Mouse (Mus musculus) B cell, adult 2 months (primary cell): ENCODE data around the gene Arpc3.
"Not testable (repeated sequence)": the region's sequence is repeated elsewhere in the genome, so short reads cannot be mapped to it uniquely, and the experiment has no call there.

ENCODE experiments used
- DNase-seq, 2 experiments: peaks; one replicate each; pipeline ENCODE4 v3.0.0; 2022

Gene Arpc3

DNA sequence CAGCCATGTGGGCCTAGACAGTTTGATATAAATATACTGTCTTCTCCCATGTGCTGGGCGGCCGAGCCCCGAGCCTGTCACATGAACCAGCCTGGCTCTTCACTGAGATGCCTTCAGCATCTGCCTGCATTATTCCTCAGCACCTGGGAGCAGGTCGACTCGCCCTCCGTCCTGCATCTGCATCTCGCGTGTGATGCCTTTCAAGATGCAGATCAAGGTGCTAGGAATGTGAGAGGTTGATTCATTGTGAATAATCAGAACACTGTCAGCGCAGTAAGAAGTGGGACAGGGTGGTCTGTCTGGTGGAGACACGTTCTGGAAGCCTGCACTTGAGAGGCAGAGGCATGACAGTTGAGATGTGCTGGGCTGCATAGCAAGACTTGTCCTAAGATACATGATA is 52.8 kb downstream of the Arpc3 start:
- DNase-seq: no peak

DNA sequence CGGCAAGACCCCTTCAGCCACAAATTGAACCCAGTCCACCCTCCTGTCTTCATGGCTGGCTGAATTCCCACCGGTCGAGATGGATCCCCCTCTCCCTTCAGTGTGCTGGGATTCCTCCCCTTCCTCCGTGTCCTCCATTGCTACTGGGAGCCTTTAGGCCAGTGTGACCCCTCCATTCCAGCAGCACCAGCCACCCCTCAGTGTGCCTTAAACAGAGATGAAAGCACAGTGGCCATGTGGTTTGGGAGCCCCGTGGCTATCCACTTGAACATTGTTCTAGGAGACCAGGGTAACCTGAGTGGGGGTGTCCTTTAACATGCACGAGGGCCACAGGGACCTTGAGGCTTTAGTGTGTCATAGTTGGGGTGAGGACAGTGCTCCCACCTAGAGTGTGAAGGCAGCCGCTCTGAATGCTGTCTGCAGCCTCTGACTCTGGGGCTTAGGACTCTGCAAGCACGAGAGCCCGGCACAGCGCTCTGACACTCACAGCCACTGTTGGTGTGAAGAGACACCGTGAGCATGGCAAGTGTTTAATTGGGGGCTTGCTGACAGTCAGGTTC is 53.5 kb downstream of the Arpc3 start:
- DNase-seq: no peak

DNA sequence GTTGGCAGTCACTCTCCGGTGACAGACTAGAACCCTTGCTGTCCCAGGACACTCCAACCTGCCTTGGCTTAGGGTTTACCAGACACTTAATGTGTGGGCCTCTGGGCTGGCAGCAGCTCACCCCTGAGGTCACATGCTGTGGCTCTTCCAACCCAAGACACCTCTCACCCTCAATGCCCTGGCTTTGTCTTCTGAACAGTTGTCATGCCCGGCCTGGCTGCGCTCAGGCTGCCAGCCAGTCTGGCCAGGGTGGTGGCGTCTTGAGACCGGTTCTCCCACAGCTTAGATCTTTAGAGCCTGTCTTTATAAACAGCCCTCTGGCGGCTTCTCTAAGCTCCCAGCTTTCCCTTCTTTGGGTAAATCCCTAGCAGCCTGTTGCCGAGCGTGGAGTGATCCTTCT is 56.2 kb downstream of the Arpc3 start:
- DNase-seq: no peak

DNA sequence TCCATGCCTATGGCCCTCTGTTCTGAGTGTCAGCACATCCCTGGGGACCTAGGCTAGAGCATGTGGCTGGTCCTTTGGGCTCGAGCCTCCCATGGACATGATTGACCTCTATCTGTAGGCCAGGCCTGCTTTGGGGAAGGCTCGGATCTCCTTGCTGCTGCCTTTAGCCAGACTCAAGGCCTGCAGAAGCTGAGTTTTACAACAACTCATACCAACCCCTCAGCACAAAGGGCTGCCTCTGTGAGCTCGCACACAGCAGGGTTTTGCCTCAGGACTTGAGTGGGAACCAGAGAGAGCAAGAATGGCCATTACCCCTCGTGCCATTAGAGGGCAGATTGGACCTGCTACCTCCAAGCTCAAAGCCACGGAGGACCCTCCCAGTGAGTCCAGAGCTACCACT is 57.2 kb downstream of the Arpc3 start:
- DNase-seq: no peak

DNA sequence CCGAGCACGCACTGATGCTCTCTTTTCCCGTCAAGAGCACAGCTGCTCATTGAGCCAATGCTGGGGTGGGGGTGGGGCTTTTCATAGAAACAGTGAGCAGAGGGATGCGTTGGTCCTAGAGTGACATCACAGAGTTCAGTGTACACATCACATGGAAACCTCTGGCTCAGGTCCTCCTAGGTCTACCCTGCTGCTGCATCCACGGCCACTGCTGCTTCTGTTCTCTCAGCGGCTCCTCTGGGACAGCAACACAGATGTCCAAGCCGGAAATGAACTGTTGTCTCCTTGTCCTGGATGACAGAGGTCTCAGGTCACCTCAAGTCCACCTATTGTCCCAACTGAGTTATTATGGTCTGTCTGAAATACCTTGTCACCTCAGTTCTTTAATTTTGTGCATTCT is 58.3 kb downstream of the Arpc3 start:
- DNase-seq: no peak

DNA sequence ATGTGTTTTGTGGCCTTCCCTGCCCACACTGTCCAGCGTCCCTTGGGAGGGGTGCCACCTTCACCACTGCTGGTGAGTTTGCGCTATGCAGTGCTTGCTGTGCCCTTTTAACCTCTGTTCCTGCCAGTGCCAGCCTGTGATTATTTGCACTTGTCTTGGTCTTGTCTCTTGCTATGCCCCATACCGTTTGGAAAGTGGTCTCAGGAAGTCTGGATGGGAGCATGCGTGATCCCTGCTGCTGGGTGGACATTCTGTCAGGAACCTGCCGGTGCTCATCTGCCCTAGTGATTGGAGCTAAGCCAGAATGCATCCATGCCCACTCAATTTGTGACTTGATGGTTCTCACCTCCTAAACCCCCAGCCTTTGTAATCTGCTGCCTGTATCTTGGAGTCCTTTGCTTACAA is 59.2 kb downstream of the Arpc3 start:
- DNase-seq: no peak

DNA sequence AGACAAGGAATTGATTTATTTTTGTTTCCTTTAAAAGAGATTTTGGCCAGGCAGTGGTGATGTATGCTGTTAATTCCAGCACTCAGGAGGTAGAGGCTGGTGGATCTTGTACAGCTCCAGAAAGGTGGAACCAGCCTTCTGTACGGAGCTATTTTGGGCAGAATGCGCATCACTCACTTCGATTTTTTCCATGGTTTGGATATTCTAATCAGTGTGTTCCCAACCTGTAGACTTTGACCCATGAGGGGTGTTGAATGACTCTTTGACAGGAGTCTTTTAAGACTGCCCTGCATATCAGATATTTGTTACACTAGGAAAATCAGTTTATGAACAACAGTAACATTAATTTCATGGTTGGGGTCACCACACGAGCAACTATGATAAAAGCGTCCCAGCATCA is 59.6 kb downstream of the Arpc3 start:
- DNase-seq: no peak

DNA sequence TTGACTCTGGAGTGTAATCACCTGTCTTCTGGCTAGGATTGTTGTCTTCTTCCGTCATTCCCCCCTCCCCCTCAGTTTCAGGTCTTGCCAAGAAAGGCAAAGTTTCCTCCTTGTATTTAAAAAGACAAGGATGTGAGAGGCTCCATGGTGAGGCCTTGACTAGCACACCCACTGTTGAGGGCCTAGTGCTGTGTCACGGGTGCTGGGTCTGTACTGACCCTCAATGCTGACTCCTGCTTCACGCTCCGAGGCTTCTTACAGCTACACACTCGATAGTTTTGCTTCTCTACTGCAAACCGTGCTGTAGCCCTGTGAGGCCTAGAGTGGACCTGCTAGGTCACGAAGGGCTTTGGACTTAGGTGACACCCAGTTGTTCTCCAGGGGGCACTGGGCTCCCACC is 60.5 kb downstream of the Arpc3 start:
- DNase-seq: no peak

DNA sequence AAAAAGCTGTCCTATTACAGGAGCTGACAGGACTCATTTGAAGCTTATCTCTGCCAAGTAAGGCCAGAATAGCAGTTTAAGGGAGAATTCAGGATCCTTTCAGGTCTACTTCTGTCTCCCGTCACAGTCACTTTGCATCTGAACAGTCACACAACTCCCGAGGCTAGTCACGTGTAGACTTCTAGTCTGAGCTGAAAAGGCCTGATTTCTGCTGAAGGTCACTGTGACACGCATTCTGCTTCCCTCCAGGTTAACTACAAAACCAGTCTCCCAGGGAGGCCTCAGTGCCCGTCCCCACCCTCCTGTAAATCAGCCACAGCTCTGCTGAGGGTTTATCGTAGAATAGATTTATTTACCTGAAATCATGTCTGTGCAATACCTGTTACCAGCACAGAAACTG is 61.5 kb downstream of the Arpc3 start:
- no peak for DNase-seq

DNA sequence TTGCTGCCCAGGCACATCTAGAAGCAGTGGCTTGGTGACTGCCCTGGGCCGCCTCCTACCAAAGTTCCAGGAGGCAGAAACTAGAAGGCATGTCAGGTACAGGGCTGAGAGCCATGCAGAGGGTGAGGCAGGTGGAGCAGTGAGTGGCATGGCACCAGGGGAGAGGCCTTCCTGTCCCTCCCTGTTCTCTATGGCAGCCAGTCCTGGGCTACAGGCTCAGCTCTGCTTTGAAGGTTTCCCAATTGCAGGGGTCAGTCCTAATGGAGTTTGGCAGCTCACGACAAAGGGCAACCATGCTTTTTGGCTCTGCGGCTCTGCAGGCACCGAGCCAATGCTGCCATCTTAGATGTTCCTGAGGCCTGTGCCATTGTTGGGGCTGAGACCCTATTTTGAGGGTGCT is 62.8 kb downstream of the Arpc3 start:
- no peak for DNase-seq

DNA sequence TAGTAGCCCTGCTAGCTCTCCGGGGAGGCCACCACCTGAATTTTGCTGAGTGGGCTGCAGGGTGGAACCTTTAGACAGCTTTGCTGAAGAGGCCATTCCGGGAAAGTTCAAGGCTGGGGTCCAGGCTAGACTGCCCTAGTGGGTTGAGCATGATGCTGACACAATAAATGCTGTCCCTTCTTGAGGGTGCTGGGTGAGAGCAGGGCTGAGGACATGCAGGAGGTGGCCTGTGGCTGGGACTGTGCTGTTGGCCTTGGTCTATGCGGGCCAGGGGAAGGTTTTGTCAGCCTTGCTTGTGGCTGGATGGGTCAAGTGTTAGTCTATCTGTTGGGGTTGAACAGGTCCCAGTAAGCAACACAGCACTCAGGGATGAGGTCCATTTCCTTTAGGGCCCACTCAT is 63.2 kb downstream of the Arpc3 start:
- DNase-seq: no peak

DNA sequence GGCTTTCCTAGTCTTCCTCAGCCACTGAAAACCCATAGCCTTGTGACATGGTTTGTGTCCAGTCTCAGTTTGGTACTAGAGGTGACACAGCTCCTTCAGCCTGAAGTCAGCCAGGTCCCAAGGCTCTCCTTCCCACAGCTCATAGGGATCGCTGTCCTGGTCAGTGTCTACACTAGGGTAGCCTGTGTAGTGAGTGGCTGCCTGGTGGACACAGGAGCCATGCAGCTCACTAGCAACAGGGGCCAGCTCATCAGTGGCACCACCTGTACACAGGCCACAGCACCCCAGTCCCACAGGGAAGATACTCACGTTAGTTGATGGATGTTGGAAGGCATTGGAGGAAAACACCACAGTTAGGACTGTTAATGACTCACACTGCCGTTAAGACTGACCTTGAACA is 63.9 kb downstream of the Arpc3 start:
- no peak for DNase-seq

DNA sequence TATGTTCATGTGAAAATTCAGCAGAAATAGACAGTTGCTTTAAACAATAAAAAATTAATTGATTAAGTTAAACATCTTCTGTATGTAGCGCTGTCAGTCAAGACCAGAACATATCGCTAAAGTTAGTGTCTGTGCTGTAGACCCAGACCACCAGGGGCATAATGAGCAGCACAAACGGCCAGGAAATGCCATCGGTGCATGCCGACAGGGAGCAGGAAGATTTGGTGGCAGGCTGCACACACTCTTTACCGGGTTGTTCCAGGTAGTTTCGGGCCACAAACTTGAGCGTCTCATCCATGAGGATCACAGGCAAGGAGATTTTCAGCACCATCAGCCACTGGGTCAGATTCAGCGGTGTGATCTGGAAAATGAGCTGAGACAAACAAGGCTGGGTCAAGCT is 65.4 kb downstream of the Arpc3 start:
- not testable (repeated sequence) for DNase-seq

DNA sequence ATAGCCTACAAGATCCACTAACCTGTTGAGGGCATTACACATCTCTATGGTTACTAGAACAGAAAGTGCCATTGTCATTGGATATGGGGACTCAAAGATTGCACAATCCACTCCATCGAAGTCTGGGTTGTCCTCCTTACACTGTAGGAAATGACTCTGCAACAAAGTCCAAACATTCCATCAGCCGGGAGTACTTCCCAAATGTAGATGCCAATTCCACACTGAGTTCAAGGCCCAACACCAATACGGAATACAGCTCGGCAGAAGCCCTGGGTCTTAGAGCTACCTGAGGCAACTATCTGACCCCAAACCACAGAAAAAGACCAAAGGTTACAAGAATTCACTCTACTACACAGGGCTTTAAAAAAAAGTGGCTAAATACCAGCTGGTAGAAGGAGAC is 66.4 kb downstream of the Arpc3 start:
- no peak for DNase-seq

DNA sequence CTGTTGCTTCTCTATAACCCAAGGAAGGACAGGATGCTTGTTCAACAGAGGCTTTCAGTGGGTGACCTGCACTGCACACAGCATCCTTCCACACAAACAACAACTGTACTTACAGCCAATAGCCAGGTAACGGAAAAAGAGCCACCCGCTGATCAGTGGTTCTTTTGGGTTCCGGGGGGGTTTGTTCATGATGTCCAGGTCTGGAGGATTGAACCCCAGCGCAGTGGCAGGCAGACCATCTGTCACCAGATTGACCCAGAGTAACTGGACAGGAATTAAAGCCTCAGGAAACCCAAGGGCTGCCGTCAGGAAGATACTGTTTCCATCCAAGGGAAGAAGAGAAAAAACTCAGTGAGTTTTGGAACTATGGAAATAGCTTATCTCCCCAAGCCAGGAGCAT is 67.7 kb downstream of the Arpc3 start:
- DNase-seq: no peak

DNA sequence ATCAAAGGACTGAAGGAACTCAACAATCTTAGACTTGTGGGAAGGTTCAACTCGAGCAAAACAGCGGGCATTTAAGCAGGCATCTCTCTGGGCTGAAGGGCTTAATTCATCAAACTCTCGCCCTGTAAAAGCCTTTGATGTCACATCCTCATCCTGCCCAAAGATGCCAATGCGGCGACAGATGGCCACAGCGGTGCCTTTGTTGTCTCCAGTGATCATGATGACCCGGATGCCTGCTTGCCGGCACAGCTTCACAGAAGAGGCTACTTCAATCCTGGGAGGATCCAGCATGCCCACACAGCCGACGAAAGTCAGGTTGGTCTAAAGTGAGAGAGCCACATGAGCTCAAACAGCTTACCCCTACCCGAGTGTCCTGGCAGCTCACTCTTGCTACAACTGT is 69.0 kb downstream of the Arpc3 start:
- DNase-seq: no peak

DNA sequence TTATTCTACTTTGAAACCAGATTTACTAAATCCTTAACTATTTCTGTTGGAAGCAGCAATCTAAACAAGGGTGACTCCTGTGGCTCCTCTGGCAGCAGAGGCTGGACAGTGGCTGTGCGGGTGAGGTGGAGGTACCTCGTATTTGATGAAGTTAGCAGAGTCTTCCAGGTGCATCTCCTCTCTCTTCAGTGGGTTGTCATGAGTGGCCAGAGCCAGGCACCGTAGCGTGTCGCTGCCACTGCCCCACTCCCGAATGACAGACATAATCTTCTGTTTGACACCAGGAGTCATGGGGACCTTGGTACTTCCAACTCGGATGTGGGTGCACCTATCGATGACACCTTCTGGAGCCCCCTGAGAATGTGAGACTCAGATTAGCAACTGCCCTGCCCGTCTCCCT is 69.8 kb downstream of the Arpc3 start:
- DNase-seq: no peak
